Comparison of ENCODE assay signal across 8 mouse cellular contexts in genomic region chr11:51635127-51635524, GRCm38 (mm10). TPM values are rescaled to one million over a fixed set of nuclear protein-coding genes. Genes with fewer than 3 reads are reported as not detected.
DNase-seq lines count a peak whose midpoint lies in the region; ATAC-seq and TF ChIP-seq lines count a peak whose summit lies in the region.

No protein-coding gene starts in this region.

- intact Hi-C loops in gastrocnemius, adult 2 months (cut with DNase I), result loop anchor here (2.0 to 5.0 kb wide), 2 partner anchors 14 to 47 kb away; no protein-coding TSS in a partner anchor

- no peak for DNase-seq in gastrocnemius, adult 2 months
- no peak for DNase-seq in gastrocnemius, adult 18-20 months (ENCODE audit: low spot score)
- DNase-seq in testis, postnatal 14 days (ENCODE audit: low spot score), result no peak
- no peak for DNase-seq in liver, embryonic 11.5 days (ENCODE audit: low spot score)
- DNase-seq in layer of hippocampus, postnatal 10 days (ENCODE audit: low spot score in 2 of 2), result no peak

- no peaks in the 10 kb centered on the region; the same call in 1 of the 2 replicates for H3K36me3 ChIP-seq in testis, adult 2 months (ENCODE audit: control insufficient read depth, insufficient read depth, low read length)
- H3K36me3 ChIP-seq in liver, embryonic 11.5 days (ENCODE audit: control insufficient read depth, insufficient read depth, low read length), result no peaks in the 10 kb centered on the region; the same call in 1 of the 2 replicates
- H3K36me3 ChIP-seq in stomach, embryonic 16.5 days (ENCODE audit: control insufficient read depth, insufficient read depth, low read length), result no peaks in the 10 kb centered on the region

- peak overlapping the region; percentile 81 for H3K9ac ChIP-seq in liver, embryonic 11.5 days (ENCODE audit: low read depth, low read length)
- peak overlapping the region; percentile 81 for H3K9ac ChIP-seq in stomach, embryonic 16.5 days (ENCODE audit: low read length)

- no peaks in the 10 kb centered on the region for H3K9me3 ChIP-seq in liver, embryonic 11.5 days (ENCODE audit: control insufficient read depth, low read length)
- H3K9me3 ChIP-seq in stomach, embryonic 16.5 days (replicated peaks; ENCODE audit: control insufficient read depth, low read length), result no peaks in the 10 kb centered on the region

- TF ChIP-seq CTCF in gastrocnemius, adult 2 months (IDR thresholded peaks at IDR 0.05), result no peak
- TF ChIP-seq CTCF in testis, adult 2 months (IDR thresholded peaks at IDR 0.05; ENCODE audit: control insufficient read depth, insufficient read depth, insufficient replicate concordance, low read depth, low read length), result no peak

- ATAC-seq in liver, embryonic 11.5 days (replicated peaks; ENCODE audit: low FRiP score), result no peak
- no peak for ATAC-seq in stomach, embryonic 16.5 days (ENCODE audit: insufficient read depth, low FRiP score)
- no peak for ATAC-seq in granulocyte monocyte progenitor cell, adult 5-6 weeks (replicated peaks; ENCODE audit: poor library complexity, severe bottlenecking)

- no peaks in the 10 kb centered on the region for H3K27me3 ChIP-seq in testis, adult 2 months (ENCODE audit: control insufficient read depth, insufficient read depth, low read length)
- H3K27me3 ChIP-seq in liver, embryonic 11.5 days (replicated peaks; ENCODE audit: control insufficient read depth, insufficient read depth, low read length), result no peaks in the 10 kb centered on the region
- H3K27me3 ChIP-seq in stomach, embryonic 16.5 days (ENCODE audit: control insufficient read depth, insufficient read depth, low read length), result no peaks in the 10 kb centered on the region

- WGBS in liver, embryonic 11.5 days, result 7% methylated on average over 6 of the region's 6 CpGs
- WGBS in stomach, embryonic 16.5 days, result 7% methylated on average over 6 of the region's 6 CpGs

- H3K4me1 ChIP-seq in testis, adult 2 months (ENCODE audit: control insufficient read depth, insufficient read depth, low read length), result peaks cover 21% of the 10 kb centered on the region
- H3K4me1 ChIP-seq in liver, embryonic 11.5 days (replicated peaks; ENCODE audit: control insufficient read depth, insufficient read depth, low read length), result peaks cover 12% of the 10 kb centered on the region
- H3K4me1 ChIP-seq in stomach, embryonic 16.5 days (ENCODE audit: control insufficient read depth, insufficient read depth, low read length), result peaks cover 10% of the 10 kb centered on the region

- no peak for TF ChIP-seq POLR2A in testis, adult 2 months (IDR thresholded peaks at IDR 0.05; ENCODE audit: control insufficient read depth, low read depth, low read length)

- peak overlapping the region; percentile 77 for H3K4me2 ChIP-seq in liver, embryonic 11.5 days
- peak overlapping the region; percentile 72 for H3K4me2 ChIP-seq in stomach, embryonic 16.5 days (ENCODE audit: low read depth, low read length)

- peak overlapping the region; percentile 96 for H3K27ac ChIP-seq in gastrocnemius, adult 2 months
- H3K27ac ChIP-seq in testis, adult 2 months (ENCODE audit: control insufficient read depth, insufficient read depth, low read depth, low read length), result peak overlapping the region; percentile 88
- peak overlapping the region; percentile 87 for H3K27ac ChIP-seq in liver, embryonic 11.5 days (ENCODE audit: low read depth, low read length)
- peak overlapping the region; percentile 88 for H3K27ac ChIP-seq in stomach, embryonic 16.5 days (ENCODE audit: low read length)

- peak overlapping the region; percentile 96 for H3K4me3 ChIP-seq in gastrocnemius, adult 2 months
- H3K4me3 ChIP-seq in testis, adult 2 months (ENCODE audit: control insufficient read depth, low read depth, low read length), result peak overlapping the region; percentile 98
- H3K4me3 ChIP-seq in liver, embryonic 11.5 days (ENCODE audit: low read depth, low read length), result peak overlapping the region; percentile 70
- peak overlapping the region; percentile 68 for H3K4me3 ChIP-seq in stomach, embryonic 16.5 days (replicated peaks; ENCODE audit: low read length)

RNA-seq across cellular contexts. Expression of gene Rmnd5b, which starts 0.6 kb away (rescaled TPM):
- total RNA-seq in gastrocnemius, adult 2 months (2021), result 10 to 100 TPM; 11.4 to 11.6 TPM
- 10 to 100 TPM; 10.7 to 12.7 TPM for total RNA-seq in gastrocnemius, adult 18-20 months (2021)
- polyA plus RNA-seq in testis, adult 2 months (2012; rRNA removed), result 66.5 and 73.1 TPM in 2 replicates
- polyA plus RNA-seq in liver, embryonic 11.5 days (2014; fragmentation: Nextera tagmentation; extraction: Ambion mirVana), result 47.8 and 52.2 TPM in 2 replicates
- polyA plus RNA-seq in stomach, embryonic 16.5 days (2015; fragmentation: Nextera tagmentation; extraction: Ambion mirVana), result 40.0 and 41.3 TPM in 2 replicates
- total RNA-seq in layer of hippocampus, postnatal 10 days (2021), result 10 to 100 TPM; 54.8 to 55.1 TPM
- 17.9 and 19.2 TPM in 2 replicates for total RNA-seq in granulocyte monocyte progenitor cell, adult 5-6 weeks (2014; fragmentation: Nextera tagmentation)
- total RNA-seq in granulocyte monocyte progenitor cell, adult 5-6 weeks (2017), result 12.8 and 14.1 TPM in 2 replicates

RNA-seq across cellular contexts. Expression of gene N4bp3, which starts 15.5 kb away (rescaled TPM):
- total RNA-seq in gastrocnemius, adult 2 months (2021), result 1 to 10 TPM; 2.7 to 4.2 TPM
- 1 to 10 TPM; 2.0 to 2.6 TPM for total RNA-seq in gastrocnemius, adult 18-20 months (2021)
- 16.3 and 19.0 TPM in 2 replicates for polyA plus RNA-seq in testis, adult 2 months (2012; rRNA removed)
- 7.2 and 7.9 TPM in 2 replicates for polyA plus RNA-seq in liver, embryonic 11.5 days (2014; fragmentation: Nextera tagmentation; extraction: Ambion mirVana)
- polyA plus RNA-seq in stomach, embryonic 16.5 days (2015; fragmentation: Nextera tagmentation; extraction: Ambion mirVana), result 20.7 and 21.0 TPM in 2 replicates
- total RNA-seq in layer of hippocampus, postnatal 10 days (2021), result 10 to 100 TPM; 14.1 to 15.5 TPM
- 1.4 TPM in 1 of 2 replicates, not detected in the other for total RNA-seq in granulocyte monocyte progenitor cell, adult 5-6 weeks (2014; fragmentation: Nextera tagmentation)
- total RNA-seq in granulocyte monocyte progenitor cell, adult 5-6 weeks (2017), result 1.5 and 2.6 TPM in 2 replicates

RNA-seq across cellular contexts. Expression of gene Nhp2, which starts 15.6 kb away (rescaled TPM):
- total RNA-seq in gastrocnemius, adult 2 months (2021), result 10 to 100 TPM; 24.9 to 25.7 TPM
- total RNA-seq in gastrocnemius, adult 18-20 months (2021), result 10 to 100 TPM; 24.2 to 28.1 TPM
- 32.0 and 33.5 TPM in 2 replicates for polyA plus RNA-seq in testis, adult 2 months (2012; rRNA removed)
- polyA plus RNA-seq in liver, embryonic 11.5 days (2014; fragmentation: Nextera tagmentation; extraction: Ambion mirVana), result 347 and 349 TPM in 2 replicates
- polyA plus RNA-seq in stomach, embryonic 16.5 days (2015; fragmentation: Nextera tagmentation; extraction: Ambion mirVana), result 133 and 138 TPM in 2 replicates
- total RNA-seq in layer of hippocampus, postnatal 10 days (2021), result 10 to 100 TPM; 56.9 to 60.4 TPM
- total RNA-seq in granulocyte monocyte progenitor cell, adult 5-6 weeks (2014; fragmentation: Nextera tagmentation), result 194 and 203 TPM in 2 replicates
- total RNA-seq in granulocyte monocyte progenitor cell, adult 5-6 weeks (2017), result 141 and 169 TPM in 2 replicates

RNA-seq across cellular contexts. Expression of gene D930048N14Rik, which starts 15.6 kb away (rescaled TPM):
- under 1 TPM; 0.20 to 0.31 TPM for total RNA-seq in gastrocnemius, adult 2 months (2021)
- total RNA-seq in gastrocnemius, adult 18-20 months (2021), result under 1 TPM; 0.09 to 0.14 TPM
- 5.1 and 5.3 TPM in 2 replicates for polyA plus RNA-seq in testis, adult 2 months (2012; rRNA removed)
- 1.3 and 1.5 TPM in 2 replicates for polyA plus RNA-seq in liver, embryonic 11.5 days (2014; fragmentation: Nextera tagmentation; extraction: Ambion mirVana)
- polyA plus RNA-seq in stomach, embryonic 16.5 days (2015; fragmentation: Nextera tagmentation; extraction: Ambion mirVana), result 5.9 and 6.4 TPM in 2 replicates
- 1 to 10 TPM in 1 of 2 experiments, under 1 TPM in 1; 0.98 to 1.3 TPM for total RNA-seq in layer of hippocampus, postnatal 10 days (2021)
- total RNA-seq in granulocyte monocyte progenitor cell, adult 5-6 weeks (2014; fragmentation: Nextera tagmentation), result 0.81 TPM in 1 of 2 replicates, not detected in the other
- total RNA-seq in granulocyte monocyte progenitor cell, adult 5-6 weeks (2017), result 0.15 TPM in 1 of 2 replicates, not detected in the other

RNA-seq across cellular contexts. Expression of gene Hnrnpab, which starts 28.5 kb away (rescaled TPM):
- total RNA-seq in gastrocnemius, adult 2 months (2021), result 100 to 1,000 TPM in 1 of 2 experiments, 10 to 100 TPM in 1; 95.0 to 112 TPM
- total RNA-seq in gastrocnemius, adult 18-20 months (2021), result 100 to 1,000 TPM; 103 to 109 TPM
- polyA plus RNA-seq in testis, adult 2 months (2012; rRNA removed), result 85.0 and 97.4 TPM in 2 replicates
- 552 and 577 TPM in 2 replicates for polyA plus RNA-seq in liver, embryonic 11.5 days (2014; fragmentation: Nextera tagmentation; extraction: Ambion mirVana)
- 201 and 238 TPM in 2 replicates for polyA plus RNA-seq in stomach, embryonic 16.5 days (2015; fragmentation: Nextera tagmentation; extraction: Ambion mirVana)
- total RNA-seq in layer of hippocampus, postnatal 10 days (2021), result 100 to 1,000 TPM; 238 to 239 TPM
- 512 and 539 TPM in 2 replicates for total RNA-seq in granulocyte monocyte progenitor cell, adult 5-6 weeks (2014; fragmentation: Nextera tagmentation)
- 838 and 956 TPM in 2 replicates for total RNA-seq in granulocyte monocyte progenitor cell, adult 5-6 weeks (2017)
